Comparison of ENCODE assay signal across 9 mouse cellular contexts in the genomic region with DNA sequence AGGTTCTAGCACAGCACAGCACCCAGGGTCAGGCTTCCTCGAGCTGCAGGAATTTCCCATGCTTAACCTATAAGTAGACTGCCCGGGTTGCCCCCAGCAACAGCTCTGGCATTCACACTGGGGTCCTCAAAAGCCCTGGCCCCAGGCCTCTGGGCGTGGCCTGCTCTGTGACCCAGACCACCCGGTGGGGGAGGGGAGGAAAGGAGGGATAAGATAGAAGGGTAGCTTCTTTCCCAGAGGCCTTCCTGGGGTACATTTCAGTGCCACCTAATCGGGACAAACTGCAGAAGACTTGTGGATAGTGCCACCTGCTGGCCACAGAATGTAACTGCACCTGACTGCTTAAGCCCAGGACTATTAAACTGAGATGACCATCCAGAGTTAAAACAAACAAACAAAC. TPM values are rescaled to one million over a fixed set of nuclear protein-coding genes. Genes with fewer than 3 reads are reported as not detected.
DNase-seq lines count a peak whose midpoint lies in the region; ATAC-seq lines count a peak whose summit lies in the region.
"Had no signal": no experiment of that assay in that cellular context is flagged by ENCODE, and none has a peak within 500 bp of the region (broad histone marks: within the 10 kb centered on the region; RNA-seq: fewer than 3 reads in every experiment).

No protein-coding gene starts in this region.

- H3K4me1 ChIP-seq in kidney, embryonic 14.5 days (ENCODE audit: control insufficient read depth, insufficient read depth, low read length) = peaks cover 7% of the 10 kb centered on the region; the same call in 1 of the 2 replicates
- peaks cover 16% of the 10 kb centered on the region for H3K4me1 ChIP-seq in neural tube, embryonic 15.5 days

- peak; percentile 47 for ATAC-seq in activated CD4-positive, CD25-positive, alpha-beta regulatory T cell, adult 4 months
- peak; percentile 52 for ATAC-seq in kidney, embryonic 14.5 days (ENCODE audit: low FRiP score, low TSS enrichment)
- ATAC-seq in neural tube, embryonic 15.5 days (ENCODE audit: low FRiP score) = peak; percentile 38; the same call in 1 of the 2 replicates

- H3K36me3 ChIP-seq in kidney, embryonic 14.5 days (ENCODE audit: control insufficient read depth, insufficient read depth, low read length) = no peaks in the 10 kb centered on the region
- no peaks in the 10 kb centered on the region for H3K36me3 ChIP-seq in neural tube, embryonic 15.5 days

- no peak overlapping the region for H3K4me3 ChIP-seq in kidney, embryonic 14.5 days (ENCODE audit: low read length)
- H3K4me3 ChIP-seq in neural tube, embryonic 15.5 days (replicated peaks) = no peak overlapping the region

- H3K4me2 ChIP-seq in kidney, embryonic 14.5 days (replicated peaks; ENCODE audit: low read depth, low read length) = no peak overlapping the region
- H3K4me2 ChIP-seq in neural tube, embryonic 15.5 days = no peak overlapping the region

- no peak overlapping the region for H3K9ac ChIP-seq in kidney, embryonic 14.5 days (ENCODE audit: low read depth, low read length)
- H3K9ac ChIP-seq in neural tube, embryonic 15.5 days (replicated peaks) = no peak overlapping the region

- 3% methylated on average over 5 of the region's 5 CpGs for whole genome bisulfite sequencing in kidney, embryonic 14.5 days
- 5% methylated on average over 5 of the region's 5 CpGs for WGBS in neural tube, embryonic 15.5 days

- no peaks in the 10 kb centered on the region for H3K9me3 ChIP-seq in kidney, embryonic 14.5 days (ENCODE audit: control insufficient read depth, low read length)
- no peaks in the 10 kb centered on the region for H3K9me3 ChIP-seq in neural tube, embryonic 15.5 days (replicated peaks)

- H3K27ac ChIP-seq in kidney, embryonic 14.5 days (ENCODE audit: low read depth, low read length) = no peak overlapping the region
- H3K27ac ChIP-seq in neural tube, embryonic 15.5 days (replicated peaks) = no peak overlapping the region

- peak; percentile 60 for DNase-seq in CD4-positive helper T cell, adult 2 months (ENCODE audit: low read depth, low spot score)
- DNase-seq in embryo, embryonic 10 days (ENCODE audit: low spot score) = peak; percentile 89
- DNase-seq in heart, adult 8-10 months (ENCODE audit: low spot score) = peak; percentile 54
- peak; percentile 40 to 52 for DNase-seq in lung, adult 18-20 months
- DNase-seq in thymus, postnatal 14 days = peak; percentile 55

- peaks cover 42% of the 10 kb centered on the region for H3K27me3 ChIP-seq in kidney, embryonic 14.5 days (ENCODE audit: control insufficient read depth, insufficient read depth, low read length)
- peaks cover 63% of the 10 kb centered on the region for H3K27me3 ChIP-seq in neural tube, embryonic 15.5 days (replicated peaks)

RNA-seq across cellular contexts. Expression of a gene that starts 4.7 kb away (rescaled TPM):
- polyA plus RNA-seq in activated CD4-positive, CD25-positive, alpha-beta regulatory T cell, adult 4 months (2017; shearing (Covaris generic)) = not detected
- under 1 TPM; 0.37 to 0.78 (median 0.38) TPM for total RNA-seq in heart, adult 8-10 months (2022)
- 0.99 and 1.3 TPM in 2 replicates for polyA plus RNA-seq in kidney, embryonic 14.5 days (2014; fragmentation: Nextera tagmentation; extraction: Ambion mirVana)
- 0.14 TPM in 1 of 2 replicates, not detected in the other for polyA plus RNA-seq in neural tube, embryonic 15.5 days (2015; fragmentation: Nextera tagmentation; extraction: Ambion mirVana)
- total RNA-seq: gastrocnemius, adult 8-10 months had no signal

RNA-seq across cellular contexts. Expression of a gene that starts 6.8 kb away (rescaled TPM):
- polyA plus RNA-seq in activated CD4-positive, CD25-positive, alpha-beta regulatory T cell, adult 4 months (2017; shearing (Covaris generic)) = 1 to 10 TPM; 3.3 TPM
- total RNA-seq in heart, adult 8-10 months (2022) = 10 to 100 TPM; 13.9 to 20.3 (median 17.1) TPM
- 9.1 and 11.6 TPM in 2 replicates for polyA plus RNA-seq in kidney, embryonic 14.5 days (2014; fragmentation: Nextera tagmentation; extraction: Ambion mirVana)
- 8.0 and 10.3 TPM in 2 replicates for polyA plus RNA-seq in neural tube, embryonic 15.5 days (2015; fragmentation: Nextera tagmentation; extraction: Ambion mirVana)
